Comparison of ENCODE assay signal across 29 mouse cellular contexts in the genomic region with DNA sequence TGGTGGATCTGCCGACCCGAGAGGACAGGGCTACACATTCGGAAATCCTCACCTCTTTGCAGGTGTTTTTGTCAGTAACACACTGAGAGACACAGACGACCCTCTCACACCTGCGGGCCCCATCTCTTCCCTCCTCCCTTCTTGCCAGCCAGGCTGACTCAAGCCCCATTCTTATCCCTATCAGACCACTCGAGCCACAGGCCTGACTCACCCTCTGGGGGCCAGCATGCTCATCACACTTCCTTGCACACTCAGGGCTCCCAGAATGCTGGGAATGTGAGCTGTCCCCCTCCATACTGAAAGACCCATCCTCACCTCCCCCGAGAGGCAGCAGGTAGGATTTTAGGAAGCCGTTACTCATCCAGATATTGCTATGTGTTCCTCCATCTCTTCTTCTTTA. TPM values are rescaled to one million over a fixed set of nuclear protein-coding genes. Genes with fewer than 3 reads are reported as not detected.
DNase-seq lines count a peak whose midpoint lies in the region; ATAC-seq lines count a peak whose summit lies in the region.
"Had no signal": no experiment of that assay in that cellular context is flagged by ENCODE, and none has a peak within 500 bp of the region (broad histone marks: within the 10 kb centered on the region; RNA-seq: fewer than 3 reads in every experiment).

No protein-coding gene starts in this region.

- intact Hi-C loops in heart, postnatal 10 days (cut with DNase I) = loop anchor here (2.0 kb wide), 1 partner anchor 19 kb away; no protein-coding TSS in a partner anchor

- H3K27me3 ChIP-seq in megakaryocyte, embryonic 14.5 days (replicated peaks) = peaks cover 33% of the 10 kb centered on the region
- H3K27me3 ChIP-seq in embryonic facial prominence, embryonic 15.5 days = no peaks in the 10 kb centered on the region
- H3K27me3 ChIP-seq: heart, embryonic 13.5 days; hindbrain, embryonic 12.5 days; intestine, embryonic 15.5 days; lung, embryonic 15.5 days; midbrain, embryonic 12.5 days; neural tube, embryonic 13.5 days had no signal

- H3K27ac ChIP-seq in embryonic facial prominence, embryonic 15.5 days (replicated peaks) = 0 out of 2 replicates have a peak overlapping the region, but pooled peaks have one; percentile 56
- H3K27ac ChIP-seq: forebrain, embryonic 10.5 days; heart, embryonic 13.5 days; hindbrain, embryonic 12.5 days; hindbrain, postnatal 0 days; liver, embryonic 15.5 days; lung, embryonic 15.5 days; midbrain, embryonic 12.5 days; neural tube, embryonic 13.5 days had no signal

- H3K4me2 ChIP-seq in embryonic facial prominence, embryonic 15.5 days (replicated peaks) = no peak overlapping the region
- H3K4me2 ChIP-seq: heart, embryonic 13.5 days; hindbrain, embryonic 12.5 days; intestine, embryonic 15.5 days; liver, embryonic 15.5 days; lung, embryonic 15.5 days; midbrain, embryonic 12.5 days; neural tube, embryonic 13.5 days had no signal

- H3K4me1 ChIP-seq in megakaryocyte, embryonic 14.5 days = peaks cover 82% of the 10 kb centered on the region
- H3K4me1 ChIP-seq in embryonic facial prominence, embryonic 15.5 days = peaks cover 47% of the 10 kb centered on the region

- H3K4me3 ChIP-seq in megakaryocyte, embryonic 14.5 days (replicated peaks) = peak overlapping the region; percentile 48
- H3K4me3 ChIP-seq in embryonic facial prominence, embryonic 15.5 days (replicated peaks) = no peak overlapping the region
- H3K4me3 ChIP-seq: forebrain, embryonic 10.5 days; heart, embryonic 13.5 days; hindbrain, embryonic 12.5 days; intestine, embryonic 15.5 days; liver, embryonic 15.5 days; lung, embryonic 15.5 days; midbrain, embryonic 12.5 days; neural tube, embryonic 13.5 days had no signal

- ATAC-seq in megakaryocyte, adult 5-6 weeks (ENCODE audit: poor library complexity, severe bottlenecking) = no peak
- no peak for ATAC-seq in embryonic facial prominence, embryonic 15.5 days (ENCODE audit: insufficient number of reproducible peaks, low FRiP score, low TSS enrichment, low read depth)
- ATAC-seq: forebrain, embryonic 16.5 days; hindbrain, postnatal 0 days; intestine, embryonic 15.5 days had no signal

- H3K36me3 ChIP-seq in megakaryocyte, embryonic 14.5 days (replicated peaks; ENCODE audit: low read length) = no peaks in the 10 kb centered on the region
- H3K36me3 ChIP-seq in embryonic facial prominence, embryonic 15.5 days = peaks cover 9% of the 10 kb centered on the region
- H3K36me3 ChIP-seq: G1E; hindbrain, embryonic 12.5 days; intestine, embryonic 15.5 days; liver, embryonic 15.5 days; lung, embryonic 15.5 days; midbrain, embryonic 12.5 days; neural tube, embryonic 13.5 days had no signal

- peak; percentile 90 for DNase-seq in heart, adult 11 months
- DNase-seq in heart, postnatal 10 days = no peak
- DNase-seq in left cerebral cortex, adult 8-10 months (ENCODE audit: low spot score in 2 of 2) = no peak
- DNase-seq in frontal cortex, postnatal 10 days (ENCODE audit: low spot score in 2 of 2) = no peak
- DNase-seq: adrenal gland, postnatal 36 days; cerebellum, adult 2 months; cerebellum, postnatal 14 days; gastrocnemius, postnatal 10 days; heart, adult 18-20 months; kidney, adult 8-10 months; kidney, postnatal 14 days; layer of hippocampus, adult 9-11 months; right cerebral cortex, postnatal 4 days; thymus, adult 2 months; thymus, postnatal 4 days had no signal

- no peaks in the 10 kb centered on the region for H3K9me3 ChIP-seq in megakaryocyte, embryonic 14.5 days
- no peaks in the 10 kb centered on the region for H3K9me3 ChIP-seq in embryonic facial prominence, embryonic 15.5 days (replicated peaks)
- H3K9me3 ChIP-seq: forebrain, embryonic 10.5 days; G1E; heart, embryonic 13.5 days; hindbrain, embryonic 12.5 days; intestine, embryonic 15.5 days; liver, embryonic 15.5 days; lung, embryonic 15.5 days; midbrain, embryonic 12.5 days; neural tube, embryonic 13.5 days had no signal

- 68% methylated on average over 8 of the region's 8 CpGs for WGBS in embryonic facial prominence, embryonic 15.5 days

- no peak overlapping the region for H3K9ac ChIP-seq in embryonic facial prominence, embryonic 15.5 days
- H3K9ac ChIP-seq: heart, embryonic 13.5 days; hindbrain, embryonic 12.5 days; intestine, embryonic 15.5 days; liver, embryonic 15.5 days; lung, embryonic 15.5 days; midbrain, embryonic 12.5 days; neural tube, embryonic 13.5 days had no signal

RNA-seq across cellular contexts. Expression of a gene that starts 4.8 kb away (rescaled TPM):
- total RNA-seq in heart, postnatal 10 days (2021) = 100 to 1,000 TPM; 113 to 139 TPM
- polyA plus RNA-seq in megakaryocyte, embryonic 14.5 days (2012; ENCODE audit: insufficient read depth, low replicate concordance) = 7.4 and 18.0 TPM in 2 replicates
- total RNA-seq in megakaryocyte, adult 5-6 weeks (2015) = 7.7 and 8.0 TPM in 2 replicates
- 5.7 and 7.6 TPM in 2 replicates for total RNA-seq in megakaryocyte, adult 5-6 weeks (2017)
- polyA plus RNA-seq in embryonic facial prominence, embryonic 15.5 days (2015; fragmentation: Nextera tagmentation; extraction: Ambion mirVana) = 112 and 124 TPM in 2 replicates
- 10 to 100 TPM; 37.9 to 58.3 (median 45.8) TPM for total RNA-seq in left cerebral cortex, adult 8-10 months (2022)
- polyA plus RNA-seq: G1E had no signal

RNA-seq across cellular contexts. Expression of a gene that starts 29.2 kb away (rescaled TPM):
- total RNA-seq in heart, postnatal 10 days (2021) = 100 to 1,000 TPM; 117 to 119 TPM
- polyA plus RNA-seq in megakaryocyte, embryonic 14.5 days (2012; ENCODE audit: insufficient read depth, low replicate concordance) = 168 and 350 TPM in 2 replicates
- 134 and 143 TPM in 2 replicates for total RNA-seq in megakaryocyte, adult 5-6 weeks (2015)
- 121 and 148 TPM in 2 replicates for total RNA-seq in megakaryocyte, adult 5-6 weeks (2017)
- 56.8 and 61.0 TPM in 2 replicates for polyA plus RNA-seq in embryonic facial prominence, embryonic 15.5 days (2015; fragmentation: Nextera tagmentation; extraction: Ambion mirVana)
- 100 to 1,000 TPM; 102 to 118 (median 109) TPM for total RNA-seq in left cerebral cortex, adult 8-10 months (2022)

RNA-seq across cellular contexts. Expression of a gene that starts 33.0 kb away (rescaled TPM):
- total RNA-seq in heart, postnatal 10 days (2021) = 1 to 10 TPM; 6.1 to 7.0 TPM
- polyA plus RNA-seq in megakaryocyte, embryonic 14.5 days (2012; ENCODE audit: insufficient read depth, low replicate concordance) = not detected in 2 replicates
- 0.21 TPM in 1 of 2 replicates, not detected in the other for total RNA-seq in megakaryocyte, adult 5-6 weeks (2015)
- total RNA-seq in megakaryocyte, adult 5-6 weeks (2017) = not detected in 2 replicates
- 6.1 and 7.8 TPM in 2 replicates for polyA plus RNA-seq in embryonic facial prominence, embryonic 15.5 days (2015; fragmentation: Nextera tagmentation; extraction: Ambion mirVana)
- 1 to 10 TPM; 4.3 to 5.1 (median 4.9) TPM for total RNA-seq in left cerebral cortex, adult 8-10 months (2022)
- polyA plus RNA-seq: G1E had no signal

Comparison
In these comparisons a context has a peak if more than half of its experiments do, and no peak if none do; other contexts are left out.
1. RNA of a gene that starts 4.8 kb away (total RNA-seq): 113 to 139 TPM in heart, postnatal 10 days and 37.9 to 58.3 TPM in left cerebral cortex, adult 8-10 months; 5.7 to 8.0 TPM in megakaryocyte, adult 5-6 weeks; every median in the first group is over 4 times any median in the second.
2. RNA of a gene that starts 33.0 kb away (total RNA-seq): 6.1 to 7.0 TPM in heart, postnatal 10 days and 4.3 to 5.1 TPM in left cerebral cortex, adult 8-10 months; 0.21 TPM in megakaryocyte, adult 5-6 weeks; every median in the first group is over 4 times any median in the second.